Mouse (Mus musculus): ENCODE results near the gene Rcc1.

DNA sequence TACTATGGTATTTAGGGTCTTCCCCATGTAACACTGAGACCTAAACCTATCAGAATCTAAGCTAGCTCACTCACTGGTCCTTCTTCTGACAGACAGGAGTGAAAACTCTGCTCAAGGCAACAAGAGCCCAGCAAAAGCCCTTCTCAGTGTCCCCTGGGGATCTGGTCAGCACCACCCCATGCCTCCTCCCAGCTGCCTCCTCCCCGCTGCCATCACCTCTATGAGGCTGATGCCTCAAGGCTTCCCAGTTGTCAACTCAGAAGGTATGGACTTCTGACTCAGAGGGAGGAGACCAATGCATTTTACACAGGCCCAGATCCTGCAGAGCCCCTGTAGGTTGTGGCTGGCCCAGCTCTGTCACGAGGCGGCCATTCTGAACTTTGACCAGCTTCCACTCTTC, 12.0 kb downstream of the Rcc1 start:
- TF ChIP-seq CTCF (IDR thresholded peaks at IDR 0.05; ENCODE audit: control insufficient read depth, insufficient read depth, low read length) (no peak), POLR2A (IDR thresholded peaks at IDR 0.05; ENCODE audit: borderline replicate concordance, control insufficient read depth, low read depth, low read length) (no peak)

Data from bone marrow, adult 2 months (tissue).